Mouse (Mus musculus): ENCODE measurements around the gene Capn12.
"Not testable (repeated sequence)": the region's sequence is repeated elsewhere in the genome, so short reads cannot be mapped to it uniquely, and the experiment has no call there.

Capn12 gene

DNA sequence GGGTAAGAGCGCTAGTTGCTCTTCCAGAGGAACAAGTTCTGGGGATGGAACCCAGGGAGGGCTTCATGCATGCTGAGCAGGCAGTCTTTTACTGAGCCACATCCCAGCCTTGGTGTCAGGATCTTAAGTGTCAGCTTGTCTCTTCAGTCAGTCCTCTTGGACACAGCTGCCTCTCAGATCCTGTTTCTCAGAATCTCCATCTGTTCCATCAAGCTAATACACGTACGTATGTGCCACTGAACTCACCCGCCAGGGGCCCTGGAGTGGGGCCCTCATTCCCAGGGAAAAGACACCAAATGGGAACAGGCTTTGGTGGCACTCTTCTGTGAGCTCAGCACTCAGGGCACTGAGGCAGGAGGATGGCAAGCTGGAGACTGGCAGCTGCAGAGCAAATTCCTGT, 3.4 kb upstream of the Capn12 start:
- DNase-seq (ENCODE audit: low read depth) = no peak

- no peak for DNase-seq (ENCODE audit: low read depth)
Measured at GRCm38 (mm10) chr7:28879606-28880005, 1.6 kb upstream of the Capn12 start.

GRCm38 (mm10) chr7:28880554-28880953, 668 bp upstream of the Capn12 start:
- no peak for DNase-seq (ENCODE audit: low read depth)

DNA sequence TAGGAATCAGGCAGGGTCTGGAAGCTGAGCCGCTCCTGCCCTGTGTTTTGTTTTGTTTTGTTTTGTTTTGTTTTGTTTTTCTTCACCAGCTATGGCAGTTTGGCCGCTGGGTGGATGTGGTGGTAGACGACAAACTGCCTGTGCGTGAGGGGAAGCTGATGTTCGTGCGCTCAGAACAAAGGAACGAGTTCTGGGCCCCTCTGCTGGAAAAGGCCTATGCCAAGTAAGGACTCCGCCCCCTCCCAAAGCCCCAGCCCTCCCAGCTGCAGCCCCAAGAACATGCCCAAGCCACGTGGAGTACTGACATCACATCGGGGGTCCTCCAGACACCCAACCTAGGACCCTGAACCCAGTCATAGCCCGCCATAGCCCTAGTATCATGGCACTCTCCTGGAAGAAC, 1.8 kb downstream of the Capn12 start:
- no peak for DNase-seq (ENCODE audit: low read depth)

DNA sequence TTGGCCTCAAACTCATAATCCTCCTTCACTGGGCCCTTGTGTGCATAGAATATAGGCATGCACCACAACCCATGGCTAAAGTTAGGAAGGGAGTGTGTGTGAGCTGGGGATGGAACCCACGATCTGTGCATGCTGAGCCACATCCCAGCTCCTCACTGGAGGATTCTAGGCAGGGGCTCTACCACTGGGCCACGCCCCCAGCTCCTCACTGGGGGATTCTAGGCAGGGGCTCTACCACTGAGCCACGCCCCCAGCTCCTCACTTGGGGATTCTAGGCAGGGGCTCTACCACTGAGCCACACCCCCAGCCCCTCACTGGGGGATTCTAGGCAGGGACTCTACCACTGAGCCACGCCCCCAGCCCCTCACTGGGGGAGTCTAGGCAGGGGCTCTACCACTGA, 2.5 kb downstream of the Capn12 start:
- DNase-seq (ENCODE audit: low read depth) = not testable (repeated sequence)

GRCm38 (mm10) chr7:28886486-28886885, 5.3 kb downstream of the Capn12 start:
- no peak for DNase-seq (ENCODE audit: low read depth)

DNA sequence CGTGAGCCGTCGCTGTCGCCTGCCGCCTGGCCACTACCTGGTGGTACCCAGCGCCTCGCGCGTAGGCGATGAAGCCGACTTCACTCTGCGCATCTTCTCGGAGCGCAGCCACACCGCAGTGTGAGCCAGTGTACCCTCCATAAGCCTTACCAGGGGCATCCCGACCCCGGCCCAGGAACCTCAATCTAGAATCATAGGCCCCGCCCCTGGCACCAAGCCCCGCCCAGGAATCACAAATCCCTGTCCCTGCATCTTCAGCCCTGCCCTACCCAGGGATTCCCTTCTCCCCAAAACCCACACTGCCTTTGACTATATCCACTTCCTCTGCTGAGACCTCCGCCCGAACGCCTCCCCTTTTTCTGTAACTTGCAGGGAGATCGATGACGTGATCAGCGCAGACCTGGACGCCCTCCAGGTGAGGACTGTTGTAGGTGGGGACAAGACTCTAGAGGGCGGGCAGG, 7.5 kb downstream of the Capn12 start:
- DNase-seq (ENCODE audit: low read depth) = no peak

DNA sequence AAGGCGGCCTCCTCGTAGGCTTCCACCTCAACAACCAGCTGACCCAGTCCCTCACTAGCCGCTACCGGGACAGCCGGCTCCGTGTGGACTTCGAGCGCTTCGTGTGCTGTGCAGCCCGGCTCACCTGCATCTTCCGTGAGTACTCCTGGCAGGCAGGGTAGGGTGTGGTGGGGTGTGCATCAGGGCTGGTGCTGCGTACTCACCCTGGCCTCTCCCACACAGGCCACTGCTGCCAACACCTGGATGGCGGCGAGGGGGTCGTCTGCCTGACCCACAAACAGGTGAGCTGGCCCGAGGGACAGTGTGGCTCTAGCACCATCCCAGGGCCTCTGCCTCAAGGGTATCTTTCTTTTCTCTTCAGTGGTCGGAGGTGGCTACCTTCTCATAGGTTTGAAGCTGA, 11.4 kb downstream of the Capn12 start:
- no peak for DNase-seq (ENCODE audit: low read depth)

GRCm38 (mm10) chr7:28893643-28894265, 12.5 kb downstream of the Capn12 start:
- peak; percentile 11 for DNase-seq (ENCODE audit: low read depth)

DNA sequence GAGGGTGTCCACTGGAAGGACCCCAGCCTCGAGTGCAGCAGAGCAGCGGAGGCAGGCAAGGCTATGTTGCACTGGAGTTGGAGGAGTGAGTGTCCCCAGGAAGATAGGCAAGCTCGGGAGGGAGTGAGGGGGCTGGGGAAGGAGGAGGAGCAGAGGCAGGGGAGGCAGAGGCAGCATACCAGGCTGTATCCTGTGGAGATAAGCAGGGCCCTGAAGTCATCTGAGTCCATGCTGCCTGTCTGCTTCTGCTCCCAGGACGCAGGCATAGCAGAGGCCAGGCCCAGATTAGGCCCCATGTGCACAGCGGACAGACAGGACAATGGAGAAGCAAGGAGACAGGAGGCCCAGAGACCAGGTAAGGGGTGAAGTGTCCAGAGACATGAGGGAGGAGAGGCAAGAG, 13.7 kb downstream of the Capn12 start:
- DNase-seq (ENCODE audit: low read depth) = no peak

DNA sequence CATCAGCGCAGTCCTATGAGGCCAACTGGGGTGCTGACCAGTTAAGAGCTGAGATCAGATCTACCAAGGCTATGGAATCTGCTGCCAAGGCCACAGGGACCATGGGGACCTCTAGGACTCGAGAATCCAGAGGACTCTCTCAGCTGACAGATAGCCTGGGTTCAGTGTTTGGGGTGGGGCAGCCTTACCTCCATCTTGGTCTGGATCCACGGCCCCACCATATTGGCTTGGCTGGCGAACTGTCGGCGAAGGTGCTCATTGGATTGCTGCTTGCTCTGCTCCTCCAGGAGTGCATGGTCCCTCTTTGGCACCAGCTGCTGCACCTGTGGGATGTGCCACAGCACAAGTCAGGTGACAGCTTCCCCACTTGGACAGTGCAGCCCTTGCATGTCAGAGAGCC, 16.4 kb downstream of the Capn12 start:
- DNase-seq (ENCODE audit: low read depth) = no peak

GRCm38 (mm10) chr7:28899972-28900371, 18.8 kb downstream of the Capn12 start:
- no peak for DNase-seq (ENCODE audit: low read depth)

GRCm38 (mm10) chr7:28901311-28902125, 20.3 kb downstream of the Capn12 start:
- no peak for DNase-seq (ENCODE audit: low read depth)

GRCm38 (mm10) chr7:28902180-28902579, 21.0 kb downstream of the Capn12 start:
- DNase-seq (ENCODE audit: low read depth) = no peak

GRCm38 (mm10) chr7:28902809-28903208, 21.6 kb downstream of the Capn12 start:
- no peak for DNase-seq (ENCODE audit: low read depth)

DNA sequence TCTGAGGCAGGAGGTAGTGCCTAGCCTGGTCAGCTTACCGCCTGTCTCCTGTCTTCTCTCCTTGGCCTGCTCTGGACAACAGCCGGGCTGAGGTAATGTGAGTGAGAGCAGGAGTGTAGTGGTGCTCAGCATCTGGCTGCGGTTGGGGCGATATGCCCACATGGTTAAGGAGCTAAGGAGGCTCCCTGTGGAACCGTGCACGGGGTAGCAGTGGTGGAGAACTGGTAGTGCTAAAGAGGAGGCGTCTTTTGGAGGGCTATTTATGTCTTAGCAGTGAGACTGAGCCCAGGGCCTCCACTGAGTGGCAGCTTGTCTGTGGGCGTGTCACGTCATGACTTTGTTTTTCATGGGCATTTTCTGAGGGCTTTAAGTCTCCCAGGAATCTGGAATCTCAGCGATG, 22.6 kb downstream of the Capn12 start:
- DNase-seq (ENCODE audit: low read depth) = no peak

DNA sequence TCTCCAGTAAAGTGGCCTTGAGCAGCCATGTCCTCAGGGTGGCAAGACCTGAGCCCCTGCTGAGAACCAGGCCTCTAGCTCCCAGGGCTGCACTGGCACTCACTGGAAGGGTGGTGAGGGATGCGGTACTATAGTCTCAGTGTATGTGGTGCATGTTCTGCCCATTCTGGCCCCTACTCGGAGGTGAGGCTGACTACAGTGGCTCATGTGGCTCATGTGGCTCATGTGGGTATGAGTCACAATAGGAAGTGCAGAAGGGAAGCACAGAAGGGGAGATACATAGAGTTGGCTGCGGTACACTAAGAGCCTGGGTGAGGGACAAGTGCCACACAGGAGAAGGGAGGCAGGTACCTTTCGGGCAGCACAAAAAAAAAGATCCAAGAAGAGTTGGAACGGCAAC, 26.0 kb downstream of the Capn12 start:
- no peak for DNase-seq (ENCODE audit: low read depth)

DNA sequence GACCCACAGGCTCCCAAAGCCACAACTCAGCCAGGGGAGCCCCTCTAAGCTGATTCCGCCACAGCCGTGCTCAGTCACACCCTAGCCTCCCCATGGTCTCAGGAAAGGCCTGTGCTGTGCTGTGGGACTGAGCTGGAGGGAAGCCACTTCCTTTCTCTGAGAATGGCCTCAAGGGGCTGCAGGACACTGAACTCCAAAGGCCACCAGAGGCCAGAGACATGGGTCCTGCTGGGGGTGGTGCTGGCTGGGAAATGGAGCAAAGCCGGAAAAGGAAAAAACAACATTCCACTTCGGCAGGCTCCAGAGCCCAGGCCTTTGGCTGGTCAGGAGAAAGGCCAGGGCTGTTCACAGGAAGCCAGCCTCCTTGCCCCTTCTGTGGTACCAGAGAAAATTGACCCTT, 30.4 kb downstream of the Capn12 start:
- DNase-seq (ENCODE audit: low read depth) = no peak

DNA sequence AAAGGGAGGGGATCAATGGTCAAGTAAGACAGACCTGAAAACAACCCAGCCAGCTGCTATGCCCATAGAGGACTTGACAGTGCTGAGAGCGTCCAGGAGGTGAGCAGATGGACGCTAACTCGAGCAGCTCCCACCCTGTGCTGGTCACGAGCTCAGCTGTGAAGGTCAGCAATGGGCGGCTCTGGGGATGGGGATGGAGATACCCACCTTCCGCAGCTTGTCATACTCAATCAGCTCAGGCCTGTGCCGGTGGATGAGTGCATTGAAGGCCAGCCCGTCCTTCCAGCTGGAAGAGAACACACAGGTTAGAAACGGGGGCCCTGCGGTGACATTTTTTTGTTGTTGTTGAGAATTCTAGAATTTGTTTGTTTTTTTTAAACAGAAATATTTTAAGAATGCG, 31.9 kb downstream of the Capn12 start:
- no peak for DNase-seq (ENCODE audit: low read depth)

DNA sequence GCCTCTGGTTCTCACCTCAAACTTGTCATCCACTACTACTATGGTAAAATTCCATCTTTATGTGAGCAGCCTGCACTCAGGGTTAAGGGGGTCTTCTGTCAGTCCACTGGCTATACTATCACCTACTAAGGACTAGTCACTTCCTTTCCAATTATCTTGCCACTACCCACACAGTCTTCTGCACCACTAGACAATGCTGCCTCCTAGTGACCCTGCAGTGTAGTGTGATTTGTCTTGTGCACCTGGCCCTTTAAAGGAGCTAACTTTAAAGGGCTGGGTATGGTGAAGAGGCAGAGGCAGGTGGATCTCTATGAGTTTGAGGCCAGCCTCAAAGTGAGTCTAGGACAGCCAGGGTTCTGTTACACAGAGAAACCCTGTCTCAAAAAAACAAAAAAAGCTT, 35.3 kb downstream of the Capn12 start:
- peak; percentile 15 for DNase-seq (ENCODE audit: low read depth)

DNA sequence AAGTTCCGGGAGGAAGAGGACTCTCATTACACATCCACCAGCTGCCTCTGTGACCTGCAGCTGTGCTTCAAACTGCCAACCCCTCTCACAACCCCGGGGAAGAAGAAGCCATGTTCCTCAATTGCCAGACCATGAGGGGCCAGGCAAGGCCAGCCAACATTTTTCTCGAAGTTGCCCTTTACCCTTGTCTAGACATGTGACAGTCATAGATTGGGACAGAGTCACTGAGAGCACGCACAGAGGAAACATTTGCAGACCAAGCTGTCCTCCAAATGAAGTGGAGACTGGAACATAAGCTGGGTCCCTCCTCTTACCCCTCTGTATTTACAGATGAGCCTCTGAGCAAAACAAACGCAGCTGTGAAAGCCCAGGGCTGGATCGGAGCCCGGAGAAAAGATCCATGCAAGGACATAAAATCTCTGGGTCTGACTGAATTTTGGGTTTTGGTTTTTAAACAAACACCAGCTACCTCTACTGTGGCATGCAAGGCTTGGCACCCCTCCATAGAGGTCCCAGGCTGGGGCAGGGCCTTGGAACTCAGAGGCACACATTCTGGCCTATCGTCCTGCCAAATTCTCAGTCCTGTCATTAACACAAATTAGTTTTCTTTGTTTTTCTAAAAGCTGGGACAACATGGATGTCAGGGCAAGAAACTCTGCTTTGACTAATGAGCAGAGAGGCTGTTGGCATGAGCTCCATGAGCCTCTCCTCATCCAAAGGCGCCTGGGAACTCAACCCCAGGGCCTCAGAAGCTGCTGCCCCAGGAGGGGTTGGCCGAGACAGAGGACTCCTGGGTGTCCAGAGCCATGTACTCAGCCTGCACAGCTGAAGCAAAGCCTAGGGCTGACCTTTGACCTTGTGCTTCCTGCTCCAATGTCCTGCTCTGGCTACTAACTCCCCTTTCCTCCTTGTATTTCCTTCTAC, 36.5 kb downstream of the Capn12 start:
- DNase-seq (ENCODE audit: low read depth) = no peak

- DNase-seq (ENCODE audit: low read depth) = no peak
Measured at GRCm38 (mm10) chr7:28918540-28918939, 37.3 kb downstream of the Capn12 start.

- DNase-seq (ENCODE audit: low read depth) = peak; percentile 20
Measured at GRCm38 (mm10) chr7:28919815-28920214, 38.6 kb downstream of the Capn12 start.

All from c-Kit-positive CD71-positive TER-119-negative erythroid progenitor cells, embryonic 14.5 days (primary cell).